Mouse (Mus musculus) MEL (cell line): Measurements from ENCODE around the gene Maml1. TPM values are rescaled to one million over a fixed set of nuclear protein-coding genes. Genes with fewer than 3 reads are reported as not detected.

Experiments used
- DNase-seq: peaks from one replicate; pipeline ENCODE4 v3.0.0; 2011; ENCODE audit warnings: low read depth, low spot score
- H3K27ac ChIP-seq: 2 replicates; pipeline ENCODE4 v1.5.1; 2012; ENCODE audit warnings: low read depth, mild to moderate bottlenecking, control low read depth, low read length, moderate library complexity; ENCODE audit not compliant: control insufficient read depth
- H3K27me3 ChIP-seq, 2 experiments: fragments of 150-350 bp in 1 of 2; sonication (generic) in 1 of 2; 2 replicates each; pipeline ENCODE4 v1.6.1; 2012; ENCODE audit warnings: low read length in 2 of 2, mild to moderate bottlenecking in 2 of 2, improper control_type of control experiment in 1 of 2, moderate library complexity in 1 of 2; ENCODE audit not compliant: insufficient read depth in 2 of 2, control insufficient read depth in 1 of 2
- H3K36me3 ChIP-seq, 2 experiments: 2 replicates each; pipeline ENCODE4 v1.6.1; 2012 to 2014; ENCODE audit warnings: low read length in 2 of 2, improper control_type of control experiment in 1 of 2, inconsistent platforms in 1 of 2, mild to moderate bottlenecking in 1 of 2; ENCODE audit not compliant: insufficient read depth in 2 of 2, control insufficient read depth in 1 of 2
- H3K4me1 ChIP-seq, 2 experiments: fragments of 150-350 bp in 1 of 2; sonication (generic) in 1 of 2; 2 replicates each; pipeline ENCODE4 v1.6.1; 2012; ENCODE audit warnings: low read length in 2 of 2, improper control_type of control experiment in 1 of 2, mild to moderate bottlenecking in 1 of 2; ENCODE audit not compliant: insufficient read depth in 2 of 2, control insufficient read depth in 1 of 2
- H3K4me3 ChIP-seq, 2 experiments: fragments of 150-350 bp in 1 of 2; sonication (generic) in 1 of 2; 2 replicates each; pipeline ENCODE4 v1.5.1; 2012; ENCODE audit warnings: low read depth in 2 of 2, low read length in 2 of 2, mild to moderate bottlenecking in 2 of 2, moderate library complexity in 2 of 2, control low read depth in 1 of 2, improper control_type of control experiment in 1 of 2; ENCODE audit not compliant: control insufficient read depth in 1 of 2, insufficient read depth in 1 of 2
- H3K79me2 ChIP-seq: 2 replicates; pipeline ENCODE4 v1.6.1; 2012; ENCODE audit warnings: mild to moderate bottlenecking, low read length, moderate library complexity; ENCODE audit not compliant: control insufficient read depth, poor library complexity, insufficient read depth
- H3K9ac ChIP-seq: 2 replicates; pipeline ENCODE4 v1.6.1; 2012; ENCODE audit warnings: low read depth, mild to moderate bottlenecking, control low read depth, low read length, moderate library complexity; ENCODE audit not compliant: control insufficient read depth, poor library complexity, severe bottlenecking
- H3K9me3 ChIP-seq: fragments of 150-350 bp; sonication (generic); replicated peaks from 2 replicates; pipeline ENCODE4 v1.6.1; 2012; ENCODE audit warnings: mild to moderate bottlenecking, low read length, improper control_type of control experiment, moderate library complexity; ENCODE audit not compliant: insufficient read depth
- BHLHE40 ChIP-seq: IDR thresholded peaks from 2 replicates; pipeline ENCODE4 v1.6.1; 2012; ENCODE audit warnings: low read depth, mild to moderate bottlenecking, inconsistent platforms, low read length, improper control_type of control experiment, borderline replicate concordance
- CHD1 ChIP-seq: IDR thresholded peaks from 2 replicates; pipeline ENCODE4 v1.6.1; 2012; ENCODE audit warnings: low read depth, mild to moderate bottlenecking, inconsistent platforms, low read length, improper control_type of control experiment
- CHD2 ChIP-seq: IDR thresholded peaks from 2 replicates; pipeline ENCODE4 v1.6.1; 2011; ENCODE audit warnings: low read length, improper control_type of control experiment
- E2F4 ChIP-seq: IDR thresholded peaks from 2 replicates; pipeline ENCODE4 v1.6.1; 2011; ENCODE audit warnings: low read depth, low read length, improper control_type of control experiment, borderline replicate concordance
- EP300 ChIP-seq, 2 experiments: IDR thresholded peaks; 2 replicates each; pipeline ENCODE4 v1.6.1; 2011; ENCODE audit warnings: improper control_type of control experiment in 2 of 2, low read length in 2 of 2, low read depth in 1 of 2, mild to moderate bottlenecking in 1 of 2
- GABPA ChIP-seq: IDR thresholded peaks from 2 replicates; pipeline ENCODE4 v1.6.1; 2012; ENCODE audit warnings: low read depth, mild to moderate bottlenecking, inconsistent platforms, low read length, improper control_type of control experiment, moderate library complexity
- GATA1 ChIP-seq: IDR thresholded peaks from 2 replicates; pipeline ENCODE4 v1.6.1; 2011; ENCODE audit warnings: low read depth, low read length, improper control_type of control experiment
- HCFC1 ChIP-seq: IDR thresholded peaks from 2 replicates; pipeline ENCODE4 v1.6.1; 2012; ENCODE audit warnings: low read depth, mild to moderate bottlenecking, inconsistent platforms, low read length, improper control_type of control experiment, moderate library complexity
- JUND ChIP-seq: IDR thresholded peaks from 2 replicates; pipeline ENCODE4 v1.6.1; 2011; ENCODE audit warnings: low read depth, mild to moderate bottlenecking, improper control_type of control experiment, low read length
- KAT2A ChIP-seq: conservative IDR thresholded peaks from 2 replicates; pipeline ENCODE4 v1.6.1; 2012; ENCODE audit warnings: low read depth, low read length, improper control_type of control experiment, inconsistent platforms
- MEF2A ChIP-seq: IDR thresholded peaks from 2 replicates; pipeline ENCODE4 v1.6.1; 2014; ENCODE audit warnings: low read depth, mild to moderate bottlenecking, inconsistent platforms, low read length, improper control_type of control experiment; ENCODE audit not compliant: poor library complexity, insufficient replicate concordance, severe bottlenecking; ENCODE audit errors: extremely low read depth
- MYC ChIP-seq: IDR thresholded peaks from 2 replicates; pipeline ENCODE4 v1.6.1; 2011; ENCODE audit warnings: low read depth, mild to moderate bottlenecking, low read length, improper control_type of control experiment, moderate library complexity
- NELFE ChIP-seq: IDR thresholded peaks from 2 replicates; pipeline ENCODE4 v1.6.1; 2011; ENCODE audit warnings: low read depth, low read length, improper control_type of control experiment
- SMC3 ChIP-seq: IDR thresholded peaks from 2 replicates; pipeline ENCODE4 v1.6.1; 2011; ENCODE audit warnings: low read depth, low read length, improper control_type of control experiment
- USF1 ChIP-seq: IDR thresholded peaks from 2 replicates; pipeline ENCODE4 v1.6.1; 2014; ENCODE audit warnings: low read depth, mild to moderate bottlenecking, inconsistent platforms, low read length, improper control_type of control experiment, moderate library complexity
- ZC3H11A ChIP-seq: IDR thresholded peaks from 2 replicates; pipeline ENCODE4 v1.6.1; 2012; ENCODE audit warnings: low read depth, mild to moderate bottlenecking, inconsistent platforms, low read length, improper control_type of control experiment
- ZMIZ1 ChIP-seq: IDR thresholded peaks from 2 replicates; pipeline ENCODE4 v1.6.1; 2012; ENCODE audit warnings: low read depth, mild to moderate bottlenecking, inconsistent platforms, low read length, improper control_type of control experiment, moderate library complexity
- ZNF384 ChIP-seq: IDR thresholded peaks from 2 replicates; pipeline ENCODE4 v1.6.1; 2012; ENCODE audit warnings: low read depth, mild to moderate bottlenecking, inconsistent platforms, low read length, improper control_type of control experiment
- polyA plus RNA-seq, 2 experiments: library from polyadenylated mRNA; stranded (reverse) in 1 of 2; unstranded in 1 of 2; fragments of >175 nt in 1 of 2; fragments of >200 nt in 1 of 2; gene quantifications; 2 replicates each; pipeline versions ENCODE4 v1.2.1 to v1.2.4; 2012; ENCODE audit warnings: low replicate concordance in 2 of 2, low read depth in 1 of 2; ENCODE audit not compliant: insufficient read length in 2 of 2, insufficient read depth in 1 of 2, missing spikeins in 1 of 2
- total RNA-seq: library from RNA; depleted of rRNA; stranded (reverse); fragments of 300-350 nt; gene quantifications from 2 replicates; pipeline ENCODE4 v1.2.3, GENCODE M21; 2012

The Maml1 gene
- total and polyA plus RNA-seq, 3 experiments = 3.8 to 12.6 TPM; not detected in 1

DNA sequence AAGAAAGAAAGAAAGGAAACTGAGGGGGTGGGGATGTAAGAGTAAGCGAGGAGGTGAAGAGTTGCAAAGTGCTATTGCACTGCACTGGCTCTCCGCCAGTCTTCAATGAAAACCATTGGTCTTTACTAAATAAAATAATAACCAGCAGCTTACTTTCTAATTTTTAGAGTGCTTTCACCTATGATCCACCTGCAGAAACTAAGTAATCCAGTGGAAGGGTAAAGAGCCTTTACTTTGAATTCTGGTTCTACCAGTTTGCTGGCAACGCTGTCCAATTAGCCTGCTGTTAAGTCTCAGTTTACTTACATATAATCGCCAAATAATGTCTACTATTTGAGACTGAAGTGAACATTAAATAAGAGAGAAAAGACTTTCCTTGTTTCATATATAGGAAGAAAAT is 13.1 kb downstream of the Maml1 start:
- no peak for DNase-seq
- H3K36me3 ChIP-seq = peaks cover 8 to 28% of the 10 kb centered on the region in 2 experiments; a peak in 3 of 4 replicates
- H3K4me1 ChIP-seq = peaks cover 17 to 25% of the 10 kb centered on the region in 2 experiments

DNA sequence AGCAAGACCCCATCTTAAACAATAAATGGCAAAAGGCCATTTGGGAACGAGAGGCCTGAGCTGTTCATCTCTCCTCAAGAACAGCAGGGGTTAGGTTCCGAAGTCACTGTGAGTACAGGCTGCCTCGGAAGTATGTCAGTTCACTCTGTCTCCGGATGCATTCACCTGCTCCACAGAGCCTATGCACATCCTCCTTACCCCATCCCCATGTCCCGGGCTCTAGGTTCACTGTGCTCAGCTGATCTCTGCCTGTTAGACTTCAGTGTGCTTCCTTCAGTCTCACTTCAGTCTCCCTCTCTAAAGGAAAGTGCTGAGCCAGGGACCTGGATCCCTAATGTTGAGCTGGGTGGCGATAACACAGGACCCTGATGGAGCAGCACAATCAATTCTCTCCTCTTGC is 14.4 kb downstream of the Maml1 start:
- peaks cover 8 to 28% of the 10 kb centered on the region in 2 experiments; a peak in 3 of 4 replicates for H3K36me3 ChIP-seq
- no peak overlapping the region for H3K9ac ChIP-seq
- TF ChIP-seq SMC3 = no peak
- no peak for TF ChIP-seq E2F4
- TF ChIP-seq HCFC1 = no peak
- TF ChIP-seq, all 39 proteins: peak for 0
- Histone ChIP-seq H3K79me2 (peaks cover 6% of the 10 kb centered on the region), H3K27ac (no peak overlapping the region), H3K27me3 (no peaks in the 10 kb centered on the region), H3K4me3 (no peak overlapping the region), H3K9me3 (no peaks in the 10 kb centered on the region), H3K4me1 (peaks cover 17 to 25% of the 10 kb centered on the region in 2 experiments)
- DNase-seq = no peak

More for the DNA sequence above, 13.1 kb downstream of the Maml1 start:
- Histone ChIP-seq H3K9me3 (no peaks in the 10 kb centered on the region), H3K27me3 (no peaks in the 10 kb centered on the region), H3K79me2 (peaks cover 6% of the 10 kb centered on the region), H3K9ac (no peak overlapping the region), H3K4me3 (no peak overlapping the region), H3K27ac (no peak overlapping the region)
- TF ChIP-seq KAT2A (no peak), ZMIZ1 (no peak), CHD2 (no peak), JUND (no peak), GABPA (no peak), USF1 (no peak), EP300 (IDR thresholded peaks at IDR 0.05; ENCODE audit: low read depth in 1 of 2, low read length in 2 of 2) (no peak), HCFC1 (no peak), GATA1 (no peak), ZC3H11A (no peak), BHLHE40 (no peak), CHD1 (no peak), SMC3 (no peak), MEF2A (no peak), MYC (no peak), ZNF384 (no peak), NELFE (no peak)
